Mouse (Mus musculus) hindlimb bud, embryonic 11.5 days (tissue): ENCODE measurements at regions not wholly inside any gene's neighbourhood (a gene's known extent, or its start where the extent isn't known, plus 50 kb on each side); places are given as distances from the start of the nearest gene placed in this dataset.
"Not testable (repeated sequence)": the region's sequence is repeated elsewhere in the genome, so short reads cannot be mapped to it uniquely, and the experiment has no call there.

Source experiments
- DNase-seq: peaks from one replicate; pipeline ENCODE4 v3.0.0-alpha.2; 2012; ENCODE audit warnings: low read depth, low spot score; ENCODE audit errors: extremely low spot score

GRCm38 (mm10) chr3:50652265-50652664, 208.9 kb upstream of the Slc7a11 start:
- no peak for DNase-seq

DNA sequence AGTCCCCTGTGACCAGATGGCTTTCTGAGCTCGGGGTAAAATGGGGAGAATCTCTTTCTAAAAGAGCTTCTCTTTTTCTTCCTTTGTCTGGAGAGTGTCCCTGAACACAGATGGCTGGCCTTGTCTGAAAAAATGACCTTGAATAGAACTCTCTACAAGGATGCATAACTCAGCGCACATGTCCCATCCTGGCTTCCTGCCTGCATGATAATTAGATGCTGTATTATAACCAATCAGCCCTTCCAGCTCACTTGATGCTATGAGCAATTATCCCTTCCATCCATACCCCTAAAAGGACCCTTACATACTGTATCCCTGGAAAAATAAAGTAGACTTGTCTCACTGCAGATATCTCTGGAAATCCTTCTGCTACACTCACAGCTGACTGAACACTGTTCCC, 199.7 kb upstream of the Slc7a11 start:
- no peak for DNase-seq

GRCm38 (mm10) chr3:50639907-50640323, 196.5 kb upstream of the Slc7a11 start:
- DNase-seq = no peak

DNA sequence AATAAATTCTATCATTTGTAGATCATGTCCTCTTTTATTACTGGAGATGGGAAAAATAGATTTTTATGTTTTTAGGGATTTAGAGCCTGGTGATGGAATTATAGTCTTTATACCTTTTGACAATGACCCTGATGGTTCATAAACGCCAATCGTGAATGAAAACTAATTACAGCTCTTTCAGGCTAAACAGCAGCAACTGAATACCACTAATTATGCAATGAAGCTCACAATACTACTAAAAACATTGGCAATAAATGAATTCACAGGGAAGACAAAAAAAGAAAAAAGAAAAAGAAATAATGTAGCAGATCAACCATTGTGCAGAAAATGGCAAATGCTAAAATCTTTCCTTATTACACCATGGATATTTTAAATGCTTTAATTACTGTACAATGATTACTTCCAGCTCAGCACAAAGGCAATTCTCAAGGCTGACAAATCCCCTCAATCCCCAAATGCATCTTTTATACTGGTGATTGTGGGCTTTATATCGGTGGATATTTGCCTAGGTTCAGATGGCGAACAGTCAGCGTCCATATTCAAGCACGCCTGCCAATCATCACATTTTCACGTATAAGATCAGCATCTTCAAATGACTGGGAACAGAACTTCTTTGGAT, 191.2 kb upstream of the Slc7a11 start:
- no peak for DNase-seq

- DNase-seq = no peak
These were observed 187.9 kb upstream of the Slc7a11 start for GRCm38 (mm10) chr3:50631286-50631685.

DNA sequence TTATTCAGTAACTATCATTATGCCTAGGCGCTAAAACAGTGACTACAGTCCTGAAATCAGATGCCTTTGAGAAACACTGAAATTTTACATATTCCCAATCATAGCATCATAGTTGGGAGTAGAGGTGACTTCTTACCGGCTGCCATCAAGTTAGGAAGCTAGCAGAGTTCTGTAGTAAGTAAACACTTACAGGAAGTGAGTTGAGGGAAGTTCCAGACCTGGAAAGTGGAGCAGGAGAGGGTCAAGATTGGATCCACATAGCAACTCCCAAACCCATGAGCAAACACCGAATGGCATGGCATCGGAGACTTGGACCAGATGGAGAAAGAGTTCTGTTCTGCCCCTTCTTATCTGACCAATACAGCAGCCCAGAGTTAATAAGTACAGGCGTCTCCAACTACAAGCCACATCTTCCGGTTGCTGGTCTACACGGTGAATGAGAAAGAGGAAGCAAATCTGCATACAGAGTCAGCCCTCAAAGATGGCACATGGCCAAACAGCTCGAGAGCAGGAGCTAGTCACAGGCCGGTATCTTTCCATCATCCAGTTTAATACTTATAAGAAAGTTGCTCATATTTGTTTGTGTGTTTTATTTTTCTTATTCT, 184.8 kb upstream of the Slc7a11 start:
- DNase-seq = no peak

- not testable (repeated sequence) for DNase-seq
These were observed 177.8 kb upstream of the Slc7a11 start for GRCm38 (mm10) chr3:50621176-50621575.

- DNase-seq = no peak
These were observed 175.6 kb upstream of the Slc7a11 start for GRCm38 (mm10) chr3:50619061-50619460.

- no peak for DNase-seq
These were observed 172.2 kb upstream of the Slc7a11 start for GRCm38 (mm10) chr3:50615384-50616285.

GRCm38 (mm10) chr3:50613011-50613410, 169.6 kb upstream of the Slc7a11 start:
- DNase-seq = no peak

DNA sequence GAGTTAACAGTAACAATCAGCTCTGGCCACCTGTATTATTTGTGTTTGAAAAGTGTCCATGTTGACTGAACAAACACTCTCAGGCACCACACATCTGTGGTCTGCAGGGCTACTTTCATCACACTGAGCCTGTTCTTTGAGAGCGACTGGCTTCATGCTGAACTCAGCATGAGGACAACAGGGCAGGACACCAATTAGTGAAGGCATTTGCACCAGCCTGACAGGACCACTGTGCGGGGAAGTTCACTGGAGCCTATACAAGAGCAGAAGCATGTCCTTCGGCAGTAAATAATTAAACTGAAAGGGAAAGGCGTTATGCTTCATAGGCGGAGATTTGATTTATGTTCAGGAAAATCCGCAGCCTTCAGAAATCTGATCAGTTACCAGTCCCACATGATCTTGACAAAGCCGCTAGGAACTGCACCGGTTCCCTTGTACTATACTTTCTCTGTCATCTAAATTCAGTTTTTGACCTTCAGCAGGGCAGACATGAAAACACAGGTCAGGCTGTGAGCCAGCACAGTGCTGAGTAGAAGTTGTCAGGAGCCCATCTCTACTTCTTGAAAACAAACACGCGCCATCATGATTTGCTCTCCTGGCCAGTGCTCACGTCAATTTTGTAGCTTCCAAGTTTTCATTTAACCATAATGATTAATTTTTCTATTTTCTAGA, 166.1 kb upstream of the Slc7a11 start:
- DNase-seq = peak; percentile 49

DNA sequence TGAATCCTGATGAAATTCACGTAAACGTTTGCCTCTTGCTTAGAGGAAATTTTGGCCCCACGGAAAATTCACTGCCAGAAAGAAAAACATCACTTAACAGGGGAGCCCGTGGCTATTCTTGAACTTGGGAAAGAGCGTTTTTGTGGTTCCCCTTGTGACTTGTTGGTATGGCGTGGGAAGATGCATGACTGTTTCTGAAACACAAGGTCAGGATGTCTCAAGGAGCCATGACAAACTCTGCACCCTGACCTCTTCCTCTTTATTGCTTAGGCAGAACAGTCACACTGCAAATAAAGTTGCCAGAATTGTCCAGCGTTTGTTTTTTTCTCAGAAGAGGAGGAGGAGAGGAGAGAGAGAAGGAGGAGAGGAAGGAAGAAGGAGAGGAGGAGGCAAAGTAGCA, 164.3 kb upstream of the Slc7a11 start:
- no peak for DNase-seq

- DNase-seq = no peak
These were observed 163.6 kb upstream of the Slc7a11 start for GRCm38 (mm10) chr3:50606986-50607385.

DNA sequence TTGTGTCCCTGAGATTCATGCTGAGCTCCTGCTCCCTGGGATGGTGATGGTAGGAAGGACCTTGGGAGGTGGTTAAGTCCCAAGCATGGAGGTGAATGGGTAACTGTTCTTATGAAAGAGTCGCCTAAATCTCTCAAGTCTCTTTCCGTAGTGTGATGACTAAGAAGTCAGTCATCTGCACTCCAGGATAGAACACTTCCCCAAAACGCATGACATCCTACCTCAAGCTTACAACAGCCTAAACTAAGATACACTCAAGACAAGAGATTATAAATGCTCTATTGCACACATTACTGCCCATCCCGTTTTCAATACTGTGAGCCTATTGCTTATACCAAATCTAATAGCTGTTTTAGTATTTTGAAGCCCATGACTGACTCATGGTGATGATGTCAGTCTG, 162.3 kb upstream of the Slc7a11 start:
- no peak for DNase-seq

- no peak for DNase-seq
These were observed 159.8 kb upstream of the Slc7a11 start for GRCm38 (mm10) chr3:50603182-50603581.

- DNase-seq = no peak
These were observed 152.3 kb upstream of the Slc7a11 start for GRCm38 (mm10) chr3:50595732-50596131.

DNA sequence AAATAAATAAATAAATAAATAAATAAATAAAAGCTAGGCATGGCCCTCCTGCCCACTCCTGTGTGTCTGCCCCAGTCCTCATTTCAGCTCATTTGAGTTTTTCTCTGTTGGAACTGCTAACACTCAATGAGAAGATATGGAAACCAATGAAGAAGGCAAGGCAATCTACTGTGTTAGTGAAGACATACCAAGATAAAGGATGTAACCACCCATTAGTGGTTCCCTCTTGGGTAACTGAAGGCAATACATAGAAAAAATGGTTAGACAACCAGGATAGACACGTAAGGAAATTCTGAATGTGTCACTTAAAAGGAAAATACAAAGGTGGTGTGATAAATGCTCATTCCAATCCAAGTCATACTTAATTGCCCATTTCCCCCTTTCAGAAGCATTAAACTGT, 140.9 kb upstream of the Slc7a11 start:
- no peak for DNase-seq

- DNase-seq = no peak
These were observed 140.1 kb upstream of the Slc7a11 start for GRCm38 (mm10) chr3:50583475-50583874.

DNA sequence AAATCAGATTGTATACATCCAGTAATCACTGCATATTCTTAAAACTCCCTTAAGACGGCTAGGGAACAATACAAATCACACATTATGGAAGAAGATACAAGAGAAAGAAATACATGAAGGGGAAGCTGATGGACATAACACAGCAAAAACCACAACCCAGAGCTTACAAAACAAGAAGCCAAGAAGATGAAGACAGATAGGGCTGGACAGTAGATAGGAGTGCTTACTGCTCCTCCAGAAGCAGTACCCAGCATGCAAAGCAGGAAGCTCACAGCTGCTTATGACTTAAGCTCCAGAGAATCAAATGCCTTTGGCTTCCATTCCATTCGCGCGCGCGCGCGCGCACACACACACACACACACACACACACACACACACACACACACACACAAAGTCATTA, 131.0 kb upstream of the Slc7a11 start:
- DNase-seq = no peak

DNA sequence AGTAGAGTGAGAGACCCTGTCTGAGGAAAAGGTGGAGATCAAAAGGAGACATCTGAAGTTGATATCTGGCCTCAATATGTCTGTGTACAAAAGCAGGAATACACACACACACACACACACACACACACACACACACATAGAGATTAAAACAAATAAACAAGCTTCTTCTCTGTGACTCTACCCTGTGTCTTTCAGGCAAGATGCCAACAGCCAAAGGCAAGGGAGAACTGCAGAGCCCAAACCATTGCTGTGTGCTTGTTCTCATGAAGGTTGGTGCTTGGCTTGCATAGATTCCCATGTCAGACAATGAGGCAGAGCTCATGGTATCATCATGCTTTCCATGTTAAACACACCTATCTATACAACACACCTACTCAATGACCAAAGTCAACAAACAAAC, 126.6 kb upstream of the Slc7a11 start:
- no peak for DNase-seq

DNA sequence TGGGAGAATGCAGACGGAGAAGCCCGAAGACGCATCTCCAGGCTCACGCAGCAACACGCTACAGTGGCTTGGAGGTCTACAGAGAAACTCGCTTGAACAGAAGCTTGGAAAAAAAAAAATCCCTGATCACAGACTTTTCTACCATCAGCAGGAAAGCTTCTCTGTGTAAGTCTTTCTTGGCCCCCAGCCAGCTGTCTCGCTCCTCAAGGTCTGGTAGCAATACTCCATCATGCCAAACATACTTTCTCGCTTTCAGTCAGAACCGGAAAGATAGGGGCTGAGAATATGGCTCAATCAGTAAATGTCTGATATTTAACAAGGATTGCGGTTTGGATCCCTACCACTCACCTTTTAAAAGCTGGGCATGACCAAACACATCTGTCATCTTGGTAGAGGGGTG, 126.2 kb upstream of the Slc7a11 start:
- DNase-seq = no peak
